Mouse (Mus musculus): ENCODE measurements around the gene Anapc11.

GRCm38 (mm10) chr11:120631726-120632448, 33.7 kb downstream of the Anapc11 start:
- TF ChIP-seq CTCF (IDR thresholded peaks at IDR 0.05; ENCODE audit: low read depth, low read length) (no peak), TAL1 (conservative IDR thresholded peaks at IDR 0.05; ENCODE audit: low read depth, low read length) (no peak)
